Mouse (Mus musculus): ENCODE data around the gene Nsl1. TPM values are rescaled to one million over a fixed set of nuclear protein-coding genes. Genes with fewer than 3 reads are reported as not detected.

The Nsl1 gene
- polyA plus RNA-seq, 1 experiment = 35.6 TPM

- H3K4me3 ChIP-seq (ENCODE audit: low read depth, low read length) = peak overlapping the region; percentile 76
- no peaks in the 10 kb centered on the region for H3K27me3 ChIP-seq (ENCODE audit: control insufficient read depth, insufficient read depth, low read length, poor library complexity, severe bottlenecking)
- peaks cover 7% of the 10 kb centered on the region for H3K36me3 ChIP-seq (ENCODE audit: control insufficient read depth, insufficient read depth, low read length, poor library complexity, severe bottlenecking)
- H3K9ac ChIP-seq (ENCODE audit: low read depth, poor library complexity, severe bottlenecking) = peak overlapping the region; percentile 90
- H3K9me3 ChIP-seq (replicated peaks; ENCODE audit: control insufficient read depth, insufficient read depth, low read length, poor library complexity, severe bottlenecking) = no peaks in the 10 kb centered on the region
- H3K4me1 ChIP-seq (ENCODE audit: control insufficient read depth, insufficient read depth, low read length) = no peaks in the 10 kb centered on the region
- H3K27ac ChIP-seq (ENCODE audit: insufficient read depth, low read length) = no peak overlapping the region
- TF ChIP-seq CTCF (IDR thresholded peaks at IDR 0.05; ENCODE audit: low read depth, low read length) = no peak
- TF ChIP-seq EP300 (IDR thresholded peaks at IDR 0.05; ENCODE audit: insufficient read depth, low read depth, low read length) = no peak
These were observed 501 bp upstream of the Nsl1 start for GRCm38 (mm10) chr1:191062241-191062780.

DNA sequence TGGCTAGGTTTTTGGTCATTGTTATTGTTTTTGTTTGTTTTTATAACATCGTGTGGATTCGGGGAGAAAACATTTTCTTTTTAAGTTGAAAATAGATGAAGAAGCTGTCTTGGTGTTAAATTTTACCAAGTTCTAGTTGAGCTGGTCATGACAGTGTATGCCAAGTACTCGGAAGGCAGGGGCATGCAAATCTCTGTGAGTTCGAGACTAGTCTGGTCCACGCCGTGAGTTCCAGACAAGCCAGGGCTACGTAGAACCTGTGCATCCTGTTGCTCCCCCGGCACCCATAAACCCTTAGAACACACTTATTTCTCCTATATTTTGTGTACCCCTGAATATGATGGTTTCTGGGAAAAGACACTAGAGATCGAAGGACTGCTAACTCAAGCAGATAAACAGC lies 888 bp downstream of the Nsl1 start:
- no peak overlapping the region for H3K27ac ChIP-seq (ENCODE audit: insufficient read depth, low read length)
- peaks cover 8% of the 10 kb centered on the region for H3K36me3 ChIP-seq (ENCODE audit: control insufficient read depth, insufficient read depth, low read length, poor library complexity, severe bottlenecking)
- no peaks in the 10 kb centered on the region for H3K27me3 ChIP-seq (ENCODE audit: control insufficient read depth, insufficient read depth, low read length, poor library complexity, severe bottlenecking)
- H3K4me1 ChIP-seq (ENCODE audit: control insufficient read depth, insufficient read depth, low read length) = no peaks in the 10 kb centered on the region
- no peaks in the 10 kb centered on the region for H3K9me3 ChIP-seq (replicated peaks; ENCODE audit: control insufficient read depth, insufficient read depth, low read length, poor library complexity, severe bottlenecking)
- peak overlapping the region; percentile 90 for H3K9ac ChIP-seq (ENCODE audit: low read depth, poor library complexity, severe bottlenecking)
- H3K4me3 ChIP-seq (ENCODE audit: low read depth, low read length) = peak overlapping the region; percentile 84
- no peak for TF ChIP-seq EP300 (IDR thresholded peaks at IDR 0.05; ENCODE audit: insufficient read depth, low read depth, low read length)
- TF ChIP-seq CTCF (IDR thresholded peaks at IDR 0.05; ENCODE audit: low read depth, low read length) = no peak
- TF ChIP-seq POLR2A (IDR thresholded peaks at IDR 0.05; ENCODE audit: insufficient read depth, low read length) = no peak

DNA sequence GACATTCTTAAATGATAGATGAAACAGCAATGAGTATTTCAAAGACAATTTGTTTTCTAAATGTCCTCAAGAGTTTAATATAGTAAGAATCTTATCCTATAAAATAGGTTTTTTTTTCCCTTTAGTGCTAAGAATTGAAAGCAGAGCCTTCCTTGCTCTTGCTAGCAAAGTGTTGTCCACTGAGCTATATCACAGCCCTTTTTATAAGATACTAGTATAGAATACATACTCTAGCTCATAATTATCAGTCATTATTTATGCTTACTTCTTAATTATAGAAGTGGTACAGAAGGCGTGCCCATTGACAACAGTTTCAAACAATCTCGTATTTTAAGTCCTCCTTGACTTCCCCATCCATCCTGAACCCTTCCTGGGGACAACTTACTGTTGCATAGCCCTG lies 1.7 kb downstream of the Nsl1 start:
- no peaks in the 10 kb centered on the region for H3K27me3 ChIP-seq (ENCODE audit: control insufficient read depth, insufficient read depth, low read length, poor library complexity, severe bottlenecking)
- no peak overlapping the region for H3K4me3 ChIP-seq (ENCODE audit: low read depth, low read length)
- peaks cover 16% of the 10 kb centered on the region for H3K36me3 ChIP-seq (ENCODE audit: control insufficient read depth, insufficient read depth, low read length, poor library complexity, severe bottlenecking)
- H3K9ac ChIP-seq (ENCODE audit: low read depth, poor library complexity, severe bottlenecking) = no peak overlapping the region
- H3K27ac ChIP-seq (ENCODE audit: insufficient read depth, low read length) = no peak overlapping the region
- no peaks in the 10 kb centered on the region for H3K9me3 ChIP-seq (replicated peaks; ENCODE audit: control insufficient read depth, insufficient read depth, low read length, poor library complexity, severe bottlenecking)
- TF ChIP-seq EP300 (IDR thresholded peaks at IDR 0.05; ENCODE audit: insufficient read depth, low read depth, low read length) (no peak), POLR2A (IDR thresholded peaks at IDR 0.05; ENCODE audit: insufficient read depth, low read length) (no peak), CTCF (IDR thresholded peaks at IDR 0.05; ENCODE audit: low read depth, low read length) (no peak)
- peaks cover 2% of the 10 kb centered on the region for H3K4me1 ChIP-seq (ENCODE audit: control insufficient read depth, insufficient read depth, low read length)

- no peak for TF ChIP-seq POLR2A (IDR thresholded peaks at IDR 0.05; ENCODE audit: insufficient read depth, low read length)
- no peak for TF ChIP-seq EP300 (IDR thresholded peaks at IDR 0.05; ENCODE audit: insufficient read depth, low read depth, low read length)
- TF ChIP-seq CTCF (IDR thresholded peaks at IDR 0.05; ENCODE audit: low read depth, low read length) = no peak
- no peak overlapping the region for H3K4me3 ChIP-seq (ENCODE audit: low read depth, low read length)
- peaks cover 22% of the 10 kb centered on the region for H3K36me3 ChIP-seq (ENCODE audit: control insufficient read depth, insufficient read depth, low read length, poor library complexity, severe bottlenecking)
These were observed 2.4 kb downstream of the Nsl1 start for GRCm38 (mm10) chr1:191065188-191065587.

GRCm38 (mm10) chr1:191068377-191068776 lies 5.6 kb downstream of the Nsl1 start:
- H3K27ac ChIP-seq (ENCODE audit: insufficient read depth, low read length) = no peak overlapping the region

More at GRCm38 (mm10) chr1:191065188-191065587, 2.4 kb downstream of the Nsl1 start:
- H3K27ac ChIP-seq (ENCODE audit: insufficient read depth, low read length) = no peak overlapping the region
- H3K27me3 ChIP-seq (ENCODE audit: control insufficient read depth, insufficient read depth, low read length, poor library complexity, severe bottlenecking) = no peaks in the 10 kb centered on the region
- no peaks in the 10 kb centered on the region for H3K9me3 ChIP-seq (replicated peaks; ENCODE audit: control insufficient read depth, insufficient read depth, low read length, poor library complexity, severe bottlenecking)
- H3K4me1 ChIP-seq (ENCODE audit: control insufficient read depth, insufficient read depth, low read length) = peaks cover 2% of the 10 kb centered on the region
- no peak overlapping the region for H3K9ac ChIP-seq (ENCODE audit: low read depth, poor library complexity, severe bottlenecking)

GRCm38 (mm10) chr1:191070259-191070658 lies 7.4 kb downstream of the Nsl1 start:
- H3K4me1 ChIP-seq (ENCODE audit: control insufficient read depth, insufficient read depth, low read length) = peaks cover 2% of the 10 kb centered on the region

More at GRCm38 (mm10) chr1:191068377-191068776, 5.6 kb downstream of the Nsl1 start:
- Histone ChIP-seq H3K9me3 (replicated peaks; ENCODE audit: control insufficient read depth, insufficient read depth, low read length, poor library complexity, severe bottlenecking) (no peaks in the 10 kb centered on the region), H3K4me3 (ENCODE audit: low read depth, low read length) (no peak overlapping the region), H3K27me3 (ENCODE audit: control insufficient read depth, insufficient read depth, low read length, poor library complexity, severe bottlenecking) (no peaks in the 10 kb centered on the region), H3K9ac (ENCODE audit: low read depth, poor library complexity, severe bottlenecking) (no peak overlapping the region), H3K36me3 (ENCODE audit: control insufficient read depth, insufficient read depth, low read length, poor library complexity, severe bottlenecking) (peaks cover 50% of the 10 kb centered on the region), H3K4me1 (ENCODE audit: control insufficient read depth, insufficient read depth, low read length) (peaks cover 2% of the 10 kb centered on the region)
- TF ChIP-seq EP300 (IDR thresholded peaks at IDR 0.05; ENCODE audit: insufficient read depth, low read depth, low read length) = no peak
- TF ChIP-seq CTCF (IDR thresholded peaks at IDR 0.05; ENCODE audit: low read depth, low read length) = peak; percentile 32
- TF ChIP-seq POLR2A (IDR thresholded peaks at IDR 0.05; ENCODE audit: insufficient read depth, low read length) = no peak

More at GRCm38 (mm10) chr1:191070259-191070658, 7.4 kb downstream of the Nsl1 start:
- Histone ChIP-seq H3K9ac (ENCODE audit: low read depth, poor library complexity, severe bottlenecking) (no peak overlapping the region), H3K27ac (ENCODE audit: insufficient read depth, low read length) (no peak overlapping the region), H3K36me3 (ENCODE audit: control insufficient read depth, insufficient read depth, low read length, poor library complexity, severe bottlenecking) (peaks cover 63% of the 10 kb centered on the region), H3K4me3 (ENCODE audit: low read depth, low read length) (no peak overlapping the region), H3K27me3 (ENCODE audit: control insufficient read depth, insufficient read depth, low read length, poor library complexity, severe bottlenecking) (no peaks in the 10 kb centered on the region), H3K9me3 (replicated peaks; ENCODE audit: control insufficient read depth, insufficient read depth, low read length, poor library complexity, severe bottlenecking) (no peaks in the 10 kb centered on the region)
- no peak for TF ChIP-seq CTCF (IDR thresholded peaks at IDR 0.05; ENCODE audit: low read depth, low read length)
- no peak for TF ChIP-seq EP300 (IDR thresholded peaks at IDR 0.05; ENCODE audit: insufficient read depth, low read depth, low read length)
- no peak for TF ChIP-seq POLR2A (IDR thresholded peaks at IDR 0.05; ENCODE audit: insufficient read depth, low read length)
